Mouse (Mus musculus): ENCODE data around the gene Grb2. TPM values are rescaled to one million over a fixed set of nuclear protein-coding genes. Genes with fewer than 3 reads are reported as not detected.
"Not testable (repeated sequence)": the region's sequence is repeated elsewhere in the genome, so short reads cannot be mapped to it uniquely, and the experiment has no call there.

The Grb2 gene
- total RNA-seq, 2 experiments from 2014 or later = 160 to 186 TPM

DNA sequence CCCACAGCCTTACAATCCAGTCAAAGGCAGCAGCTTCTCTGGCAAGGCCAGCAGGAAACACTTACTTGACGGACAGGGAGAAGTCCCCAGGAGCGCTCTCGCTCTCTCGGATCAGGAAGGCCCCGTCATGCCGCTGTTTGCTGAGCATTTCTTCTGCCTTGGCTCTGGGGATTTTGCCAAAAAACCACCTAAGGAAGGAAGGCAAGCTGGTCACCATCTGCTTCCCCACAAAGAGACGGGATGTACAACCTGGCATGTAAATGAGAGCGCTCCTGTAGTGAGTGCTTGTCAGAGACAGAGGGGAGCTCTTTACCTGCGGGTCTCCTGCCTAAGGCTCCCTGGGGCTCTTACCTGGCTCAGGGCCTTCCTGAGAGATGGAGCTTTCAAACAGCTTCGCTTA is 58.7 kb downstream of the Grb2 start:
- peak in 1 of 2 experiments; percentile 35 for DNase-seq (ENCODE audit: low spot score in 2 of 2)

DNA sequence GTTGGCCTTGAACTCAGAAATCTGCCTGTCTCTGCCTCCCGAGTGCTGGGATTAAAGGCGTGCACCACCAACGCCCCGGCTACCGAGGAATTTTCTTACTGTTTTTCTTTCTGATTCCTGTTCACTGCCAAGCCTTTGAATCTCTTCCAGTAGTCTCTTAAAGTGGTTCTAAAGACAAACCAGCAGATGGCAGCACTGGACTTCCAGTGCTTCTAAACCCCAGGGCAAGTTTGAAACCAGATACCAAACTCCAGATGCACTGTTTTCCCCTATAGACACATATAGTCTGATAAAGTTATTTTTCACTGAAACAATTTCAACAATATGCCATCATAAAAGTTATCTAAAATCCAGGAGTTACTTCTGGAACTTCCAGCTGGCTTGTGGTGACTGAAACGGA is 60.9 kb downstream of the Grb2 start:
- peak; percentile 58 to 68 for DNase-seq (ENCODE audit: low spot score in 2 of 2)

DNA sequence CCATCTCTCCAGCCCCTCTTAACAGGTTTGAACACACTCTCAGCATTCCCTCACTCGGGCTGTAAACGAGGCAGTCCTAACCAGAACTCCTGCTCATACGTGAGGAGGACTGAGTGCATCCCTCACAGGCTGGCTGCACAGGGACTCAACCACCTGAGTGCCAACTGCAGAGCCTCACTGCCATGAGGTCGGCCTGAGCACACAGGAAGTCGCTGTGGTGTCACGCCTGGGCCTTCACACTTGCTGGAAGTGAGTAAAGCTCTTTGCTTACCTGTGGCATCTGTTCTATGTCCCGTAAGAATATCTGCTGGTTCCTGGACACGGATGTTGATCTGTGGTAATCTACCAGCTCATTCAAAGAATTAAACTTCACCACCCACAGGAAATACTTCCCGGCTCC is 62.0 kb downstream of the Grb2 start:
- DNase-seq (ENCODE audit: low spot score in 2 of 2) = no peak

DNA sequence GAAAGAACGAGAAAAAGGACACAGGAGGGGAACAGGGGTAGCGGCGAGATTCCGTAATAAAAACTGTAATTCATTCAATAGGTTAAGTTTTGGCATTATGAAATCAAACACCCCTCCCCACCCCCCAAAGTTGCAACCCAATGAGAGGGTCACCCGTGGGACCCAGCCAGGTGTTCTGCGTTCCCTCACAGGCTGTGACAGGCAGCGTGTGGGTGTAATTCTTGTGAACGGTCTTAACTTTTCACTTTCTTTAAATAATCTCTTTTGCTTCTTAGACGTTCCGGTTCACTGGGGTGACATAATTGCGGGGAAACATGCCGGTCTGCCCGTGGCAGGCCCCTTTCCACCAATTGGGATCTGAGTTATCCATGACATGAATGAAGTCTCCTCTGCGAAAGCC is 62.9 kb downstream of the Grb2 start:
- DNase-seq (ENCODE audit: low spot score in 2 of 2) = not testable (repeated sequence)

DNA sequence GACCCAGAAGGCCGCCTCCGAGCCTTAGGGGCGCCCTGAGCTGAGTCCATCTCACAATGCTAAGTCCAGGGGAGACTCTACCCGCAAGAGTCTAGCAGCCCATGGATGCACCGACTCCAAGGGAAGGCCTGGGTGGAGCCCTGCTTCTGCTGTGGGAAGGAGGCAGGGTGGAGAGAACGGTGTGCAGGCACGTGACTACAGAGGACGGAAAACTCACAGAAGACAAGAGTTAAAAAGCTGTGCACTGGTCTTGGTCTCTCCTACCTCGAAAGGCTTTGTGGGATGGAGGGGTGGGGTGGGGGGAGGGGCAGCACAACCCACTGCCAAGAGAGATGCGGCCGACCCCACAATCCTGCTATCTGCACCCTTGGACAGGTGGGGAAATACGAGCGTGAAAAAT is 64.1 kb downstream of the Grb2 start:
- no peak for DNase-seq (ENCODE audit: low spot score in 2 of 2)

DNA sequence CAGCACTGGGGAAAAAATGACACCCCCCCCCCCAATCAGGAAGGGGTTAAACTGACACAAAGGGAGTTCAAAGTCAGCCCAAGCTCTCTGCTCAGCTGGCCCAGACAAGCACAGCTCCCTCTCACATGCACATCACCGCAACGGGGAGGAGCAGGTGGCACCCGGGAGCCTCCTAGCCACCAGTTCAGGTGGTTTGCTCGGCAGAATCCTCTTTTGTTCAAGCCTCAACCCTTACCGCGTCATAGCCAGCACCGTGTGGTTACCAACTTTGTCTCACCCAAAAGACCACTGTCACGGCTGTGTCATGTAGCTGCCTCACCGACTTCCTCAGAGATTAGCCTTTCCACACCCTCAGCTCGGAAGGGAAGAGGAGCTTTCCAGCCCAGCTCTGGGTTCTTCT is 65.1 kb downstream of the Grb2 start:
- no peak for DNase-seq (ENCODE audit: low spot score in 2 of 2)

DNA sequence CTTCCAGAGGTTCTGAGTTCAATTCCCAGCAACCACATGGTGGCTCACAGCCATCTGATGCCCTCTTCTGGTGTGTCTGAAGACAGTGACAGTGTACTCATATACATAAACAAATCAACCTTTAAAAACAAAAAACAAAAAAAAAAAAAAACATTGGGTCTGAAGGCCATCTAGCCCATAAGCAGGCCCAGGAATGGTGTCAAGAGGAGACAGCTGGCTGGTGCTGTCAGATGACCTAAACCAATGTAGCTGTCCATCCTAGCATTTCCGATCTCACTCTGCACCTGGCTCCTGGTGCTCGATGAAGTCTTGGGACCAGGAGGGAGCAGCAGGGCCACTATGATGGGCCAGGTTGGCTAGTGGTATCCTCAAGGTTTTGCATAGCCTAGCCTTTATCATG is 65.7 kb downstream of the Grb2 start:
- DNase-seq (ENCODE audit: low spot score in 2 of 2) = no peak

DNA sequence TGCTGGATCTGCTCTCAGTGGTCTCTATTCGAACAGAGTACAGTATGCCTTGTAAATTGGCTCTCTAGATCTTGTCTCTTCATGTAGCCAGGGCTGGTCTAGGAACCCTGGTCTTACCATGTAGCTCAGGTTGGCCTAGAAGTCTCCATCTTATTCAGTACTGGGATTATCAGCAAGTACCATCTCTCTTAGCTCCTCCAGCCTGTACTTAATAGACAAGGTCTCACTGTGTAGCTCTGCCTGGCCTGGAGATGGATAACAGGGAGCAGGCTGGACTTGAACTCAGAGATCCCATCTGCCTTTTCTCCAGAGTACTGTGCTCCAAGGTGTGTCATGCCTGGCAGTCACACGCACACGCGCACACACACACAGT is 66.7 kb downstream of the Grb2 start:
- no peak for DNase-seq (ENCODE audit: low spot score in 2 of 2)

DNA sequence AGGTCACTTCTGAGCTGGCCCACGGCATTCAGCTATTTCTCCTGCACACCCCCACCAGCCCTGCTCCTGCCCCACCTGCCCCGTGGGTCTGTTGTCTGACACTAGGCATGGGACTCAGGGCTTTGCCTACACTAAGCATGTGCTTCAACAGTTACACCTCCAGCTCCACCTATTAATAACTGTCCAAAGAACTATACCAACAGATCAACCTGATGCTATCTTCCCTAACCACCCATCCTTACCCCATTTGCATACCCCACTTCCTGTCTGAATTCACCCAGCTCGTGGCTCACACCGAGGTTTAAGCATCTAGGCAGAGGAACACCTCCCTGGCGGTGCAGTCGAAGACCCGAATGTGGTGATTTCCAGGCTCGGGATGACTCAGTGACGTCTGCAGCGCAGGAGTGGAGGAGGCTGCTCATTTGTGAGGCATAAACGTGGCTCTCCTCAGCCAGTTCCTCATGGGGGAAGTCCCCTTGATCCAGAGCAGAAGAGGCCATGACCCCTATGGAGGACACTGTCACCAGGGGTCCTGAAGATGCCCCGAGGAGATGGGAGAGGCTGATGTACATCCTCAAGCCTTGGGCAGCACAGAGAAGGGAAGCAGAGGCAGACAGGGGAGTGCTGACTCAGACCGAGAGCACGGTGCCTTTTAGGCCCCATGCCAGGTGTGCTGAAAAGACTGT is 67.3 kb downstream of the Grb2 start:
- no peak for DNase-seq (ENCODE audit: low spot score in 2 of 2)

DNA sequence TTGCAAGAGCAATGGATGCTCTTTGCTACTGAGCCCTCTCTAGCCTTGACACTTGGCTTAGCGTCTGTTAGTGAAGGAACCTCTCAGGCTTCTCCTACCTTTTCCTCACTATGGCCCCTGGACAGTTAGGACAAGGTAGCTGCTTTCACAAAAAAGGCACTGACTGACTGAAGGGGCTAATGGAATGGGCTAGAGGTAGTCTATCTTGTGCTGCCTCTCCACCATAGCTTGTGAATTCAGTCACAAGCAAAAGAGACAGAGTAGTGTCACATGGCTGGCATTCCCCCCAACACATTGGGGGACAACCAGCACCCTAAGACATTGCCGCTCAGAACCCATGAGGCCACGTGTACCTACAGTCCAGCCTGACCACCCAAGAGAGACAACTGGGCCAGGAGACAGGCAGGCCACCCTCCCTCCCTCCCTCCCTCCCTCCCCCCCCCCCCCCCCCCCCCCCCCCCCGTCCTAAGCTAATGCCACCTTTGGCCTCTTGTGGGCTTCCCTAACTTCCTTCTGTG is 68.0 kb downstream of the Grb2 start:
- no peak for DNase-seq (ENCODE audit: low spot score in 2 of 2)

DNA sequence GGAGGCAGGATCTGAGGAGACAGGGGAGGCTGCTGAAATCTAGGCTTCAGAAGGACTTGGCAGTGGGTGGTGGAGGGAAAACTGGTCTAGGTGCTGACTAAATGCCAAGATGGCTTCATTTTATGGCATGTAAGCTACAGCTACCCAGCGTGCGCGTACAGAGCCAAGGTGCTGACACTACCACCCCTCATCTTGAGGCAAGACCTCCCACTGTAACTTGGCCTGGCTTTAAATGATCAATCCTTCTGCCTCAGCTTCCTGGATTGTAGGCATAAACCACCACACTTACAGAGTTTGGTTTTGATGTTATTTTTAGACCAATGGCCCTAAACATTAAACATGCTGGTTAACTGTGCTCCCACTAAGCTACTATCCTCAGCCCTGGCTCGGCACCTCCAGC is 68.9 kb downstream of the Grb2 start:
- DNase-seq (ENCODE audit: low spot score in 2 of 2) = no peak

DNA sequence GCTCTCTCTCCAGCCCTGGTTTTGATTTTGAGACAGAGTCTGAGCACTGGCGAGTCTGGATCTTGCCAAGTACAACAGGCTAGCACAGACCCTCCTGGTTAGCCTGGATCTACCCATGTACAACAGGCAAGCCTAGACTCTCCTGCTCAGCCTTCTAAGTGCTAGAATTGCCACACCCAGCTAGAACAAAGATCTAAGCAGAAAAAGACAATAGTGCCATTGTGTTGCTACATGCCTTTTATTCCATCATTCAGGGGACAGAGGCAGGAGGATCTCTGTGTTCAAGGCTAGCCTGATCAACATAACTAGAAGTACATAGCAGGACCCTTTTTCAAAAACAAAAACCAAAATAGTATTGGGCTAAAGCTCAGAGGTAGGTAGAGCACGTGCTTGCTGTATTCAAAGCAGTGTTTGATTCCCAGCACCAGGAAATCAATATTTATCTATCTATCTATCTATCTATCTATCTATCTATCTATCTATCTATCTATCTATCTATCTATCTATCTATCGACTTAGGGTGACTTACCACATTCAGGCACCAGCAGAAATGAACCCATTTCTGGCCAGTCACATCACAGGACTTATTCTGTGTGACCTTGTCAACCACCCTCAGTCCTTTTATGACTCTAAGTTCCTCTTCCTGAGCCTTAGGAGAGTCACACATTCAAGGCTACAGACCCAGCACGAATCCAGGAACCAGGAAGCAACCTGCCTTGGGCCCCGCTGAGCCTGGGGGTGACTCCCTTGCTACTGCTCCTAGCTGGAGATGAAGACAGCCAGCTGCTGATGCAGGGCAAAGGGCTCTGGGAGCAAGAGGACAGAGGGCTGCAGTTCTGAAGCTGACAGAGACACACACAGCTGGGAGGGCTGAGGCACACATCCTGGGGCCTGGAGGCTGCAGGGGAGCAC is 69.6 kb downstream of the Grb2 start:
- DNase-seq (ENCODE audit: low spot score in 2 of 2) = no peak

DNA sequence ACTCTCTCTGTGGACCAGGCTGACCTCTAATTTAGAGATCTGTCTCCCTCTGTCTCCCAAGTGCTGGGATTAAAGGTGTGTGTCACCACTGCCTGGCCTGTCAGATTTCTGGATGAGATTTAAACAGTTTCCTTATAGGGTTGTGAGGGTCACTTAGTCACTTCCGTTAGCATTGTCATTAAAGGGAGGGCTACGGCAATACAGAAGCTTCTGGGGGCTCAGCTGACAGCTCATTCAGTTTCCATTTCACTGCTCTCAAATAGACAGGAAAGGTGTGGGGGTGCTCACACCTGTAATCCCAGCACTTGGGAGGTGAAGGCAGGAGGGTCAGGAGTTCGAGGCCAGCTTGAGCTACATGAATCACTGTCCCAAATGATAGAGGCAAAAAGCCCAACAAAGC is 71.4 kb downstream of the Grb2 start:
- DNase-seq (ENCODE audit: low spot score in 2 of 2) = no peak

DNA sequence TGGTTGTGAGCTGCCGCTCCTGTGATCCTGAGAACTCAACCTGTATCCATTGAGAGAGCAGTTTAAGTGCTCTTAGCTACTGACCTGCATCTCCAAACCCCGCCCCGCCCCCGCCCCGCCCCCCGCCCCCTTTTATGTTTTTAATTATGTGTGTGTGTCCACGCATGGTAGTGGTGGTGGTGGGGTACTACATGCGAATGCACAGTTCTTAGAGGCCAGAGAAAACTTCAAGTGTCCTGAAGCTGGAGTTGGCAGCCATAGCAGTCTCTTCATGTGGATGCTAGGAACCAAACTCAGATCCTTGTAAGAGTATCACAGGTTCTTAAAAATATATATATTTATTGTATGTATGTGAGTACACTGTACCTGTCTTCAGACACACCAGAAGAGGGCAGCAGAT is 72.9 kb downstream of the Grb2 start:
- no peak for DNase-seq (ENCODE audit: low spot score in 2 of 2)

DNA sequence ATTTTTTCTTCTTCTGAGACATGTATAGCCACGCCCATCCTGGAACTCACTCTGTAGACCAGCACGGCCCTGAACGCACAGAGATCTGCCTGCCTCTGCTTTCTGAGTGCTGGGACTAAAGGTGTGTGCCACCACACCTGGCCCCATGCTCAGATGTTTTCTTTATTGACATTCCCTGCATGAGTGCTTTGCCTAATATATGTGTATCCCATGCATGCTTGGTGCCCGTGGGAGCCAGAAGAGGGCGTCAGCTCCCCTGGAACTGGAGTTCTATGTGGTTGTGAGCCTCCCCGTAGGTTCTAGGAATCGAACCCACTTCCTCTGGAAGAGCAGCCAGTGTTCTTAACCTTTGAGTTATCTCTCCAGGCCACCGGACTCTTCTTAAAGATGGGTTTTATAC is 73.4 kb downstream of the Grb2 start:
- no peak for DNase-seq (ENCODE audit: low spot score in 2 of 2)

DNA sequence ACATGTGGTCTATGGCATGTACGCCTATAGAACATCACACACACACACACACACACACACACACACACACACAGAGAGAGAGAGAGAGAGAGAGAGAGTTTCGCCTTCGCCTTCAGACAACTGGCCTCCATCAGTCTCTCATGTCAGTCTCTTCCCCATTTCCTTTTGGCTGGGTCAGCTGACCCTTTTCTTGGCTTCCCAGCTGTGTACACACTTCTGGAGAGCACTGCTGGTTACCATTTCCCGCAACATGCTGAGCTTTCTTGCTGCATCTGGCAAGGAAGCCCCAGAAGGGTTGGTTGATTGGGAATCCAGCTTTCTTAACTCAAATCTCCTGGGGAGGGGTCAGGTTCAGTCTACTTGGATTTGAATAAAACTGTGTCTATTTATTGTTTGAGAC is 74.3 kb downstream of the Grb2 start:
- DNase-seq (ENCODE audit: low spot score in 2 of 2) = no peak

DNA sequence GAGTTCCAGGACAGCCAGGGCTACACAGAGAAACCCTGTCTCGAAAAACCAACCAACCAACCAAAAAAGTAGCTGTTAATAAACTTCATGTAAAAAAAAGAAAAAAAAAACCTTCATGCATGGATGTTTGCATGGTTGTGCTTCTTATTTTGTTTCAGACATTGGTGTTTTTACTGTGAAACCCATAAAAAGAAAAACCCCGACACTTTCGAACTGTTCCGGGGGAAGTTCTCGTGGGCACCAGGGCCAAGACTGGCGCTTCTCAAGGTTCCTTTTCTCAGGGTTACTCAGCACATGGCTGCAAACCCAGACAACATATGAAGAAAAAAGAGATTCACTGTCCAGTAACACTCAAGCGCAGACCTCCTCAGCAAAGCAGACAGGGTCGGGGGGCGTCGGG is 75.5 kb downstream of the Grb2 start:
- no peak for DNase-seq (ENCODE audit: low spot score in 2 of 2)

DNA sequence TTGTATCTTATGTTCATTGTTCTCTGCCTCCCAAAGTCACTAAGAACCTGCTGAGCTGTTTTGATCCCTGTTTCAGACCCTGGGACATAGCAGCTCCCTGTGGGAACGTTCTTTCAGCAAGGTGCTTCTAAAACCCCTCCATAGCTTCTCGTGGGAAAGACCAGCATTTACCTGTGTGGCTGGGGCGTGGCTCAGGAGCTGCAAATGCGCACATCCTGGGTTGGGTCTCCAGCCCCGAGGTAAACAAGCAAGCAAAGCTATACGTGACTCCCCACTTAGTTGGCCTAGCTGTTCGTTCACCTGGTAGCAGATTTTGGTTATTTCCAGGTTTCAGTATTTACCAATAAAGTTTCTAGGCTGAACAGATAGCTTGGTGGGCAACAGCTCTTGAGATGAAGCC is 76.2 kb downstream of the Grb2 start:
- no peak for DNase-seq (ENCODE audit: low spot score in 2 of 2)

DNA sequence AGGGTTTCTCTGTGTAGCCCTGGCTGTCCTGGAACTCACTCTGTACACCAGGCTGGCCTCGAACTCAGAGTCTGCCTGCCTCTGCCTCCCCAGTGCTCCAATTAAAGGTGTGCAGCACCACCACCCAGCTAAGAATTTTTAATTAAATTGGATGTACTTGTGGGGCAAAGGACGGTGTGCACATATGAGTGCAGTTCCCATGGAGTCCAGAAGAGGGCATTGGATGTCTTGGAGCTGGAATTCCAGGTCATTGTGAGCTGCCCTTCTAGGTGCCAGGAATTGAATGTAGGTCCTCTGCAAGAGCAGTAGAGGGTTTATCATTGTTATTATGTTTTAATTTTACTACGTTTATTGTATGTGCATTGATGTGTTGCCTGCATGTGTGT is 76.9 kb downstream of the Grb2 start:
- DNase-seq (ENCODE audit: low spot score in 2 of 2) = no peak

DNA sequence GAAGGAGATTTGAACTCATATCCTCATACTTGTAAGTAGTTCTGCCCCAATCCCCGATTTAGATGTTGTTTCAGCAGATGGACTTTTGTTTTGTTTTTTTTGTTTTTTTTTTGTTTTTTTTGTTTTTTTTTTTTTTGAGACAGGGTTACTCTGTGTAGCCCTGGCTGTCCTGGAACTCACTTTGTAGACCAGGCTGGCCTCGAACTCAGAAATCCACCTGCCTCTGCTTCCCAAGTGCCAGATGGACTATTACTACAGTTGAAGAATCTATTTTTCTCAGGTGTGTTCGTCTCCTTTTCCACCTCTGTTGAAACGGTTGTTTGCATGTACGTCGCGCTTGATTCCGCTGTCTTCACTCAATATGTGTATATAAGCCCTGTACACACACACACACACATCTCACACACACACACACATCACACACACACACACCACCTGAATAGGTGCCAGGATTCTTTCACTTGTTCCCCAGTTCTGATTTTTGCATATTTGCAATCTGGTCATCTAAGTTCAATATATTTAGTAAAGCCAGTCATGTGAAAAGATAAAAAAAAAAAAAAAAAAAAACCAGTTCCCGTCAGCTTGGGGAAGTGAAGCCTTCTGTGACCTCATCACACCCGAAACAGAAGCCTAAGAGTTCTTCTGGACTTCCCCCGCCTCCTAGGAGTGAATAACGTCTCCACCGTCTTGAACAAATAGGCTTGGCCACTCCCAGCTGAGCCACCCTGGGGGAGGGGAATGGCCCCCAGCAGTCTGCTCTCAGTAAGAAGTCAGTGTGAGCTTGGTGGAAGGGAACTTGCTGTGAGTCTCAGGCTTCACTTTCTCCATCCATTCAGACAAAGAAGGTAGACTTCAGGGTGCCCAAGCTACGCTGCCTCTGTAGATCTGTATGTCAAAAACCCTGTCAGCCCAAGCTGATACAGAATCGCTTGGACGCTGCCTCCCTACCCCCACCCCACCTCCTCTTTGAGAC is 77.6 kb downstream of the Grb2 start:
- DNase-seq (ENCODE audit: low spot score in 2 of 2) = no peak

DNA sequence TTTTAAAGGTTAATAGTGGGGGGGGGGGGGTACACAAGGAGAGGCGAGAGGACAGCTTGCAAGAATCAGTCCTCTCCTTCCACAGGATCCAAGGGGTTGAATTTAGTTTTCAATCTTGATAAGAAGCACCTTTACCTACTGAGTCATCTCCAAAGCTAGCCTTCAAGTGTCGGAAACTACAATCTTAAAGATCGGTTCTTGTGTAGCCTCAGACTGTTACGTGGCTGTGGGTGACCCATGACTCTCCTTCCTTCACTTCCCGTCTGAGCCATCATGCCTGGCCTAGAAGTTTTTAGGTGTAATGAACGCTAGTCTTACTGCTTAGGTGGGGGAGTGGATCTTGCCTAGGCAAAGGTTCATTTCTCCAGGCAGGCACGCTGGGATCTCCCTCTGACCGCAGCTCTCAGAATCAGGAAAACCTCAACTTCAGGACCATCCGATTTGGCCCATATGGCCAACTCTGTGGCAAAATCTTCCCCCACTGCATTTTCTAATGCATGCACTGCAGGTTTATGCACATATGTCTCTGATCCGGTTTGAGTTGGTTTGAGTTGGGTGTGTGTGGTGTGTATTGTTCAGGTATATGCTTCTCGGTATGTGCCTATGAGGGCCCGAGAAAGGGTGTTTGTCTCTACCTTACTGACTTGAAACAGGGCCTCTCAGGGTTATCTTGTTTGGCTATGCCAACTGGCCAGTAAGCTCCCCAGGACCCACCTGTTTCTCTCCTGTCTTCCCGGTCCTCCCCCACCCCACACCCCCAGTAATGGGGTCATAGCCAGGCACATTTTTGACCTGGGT is 78.5 kb downstream of the Grb2 start:
- no peak for DNase-seq (ENCODE audit: low spot score in 2 of 2)

Measured in layer of hippocampus, postnatal 10 days (tissue).